Mouse (Mus musculus) midbrain, embryonic 14.5 days (tissue): ENCODE results near the gene Scn7a. TPM values are rescaled to one million over a fixed set of nuclear protein-coding genes. Genes with fewer than 3 reads are reported as not detected.

Experiments used
- ATAC-seq: fragments of 200-750 bp; cut with Nextera tagmentation; 2 replicates; pipeline ENCODE4 v1.8.0; 2017; ENCODE audit warnings: moderate number of reproducible peaks, moderate library complexity; ENCODE audit not compliant: low FRiP score, low TSS enrichment
- DNase-seq: peaks from one replicate; pipeline ENCODE4 v3.0.0-alpha.2; 2015
- H3K27ac ChIP-seq: fragments of 300-500 bp; sonication (generic); replicated peaks from 2 replicates; pipeline ENCODE4 v1.5.1; 2014; ENCODE audit warnings: mild to moderate bottlenecking, low read depth, low read length, moderate library complexity
- H3K27me3 ChIP-seq: fragments of 300-500 bp; sonication (generic); 2 replicates; pipeline ENCODE4 v1.6.1; 2014; ENCODE audit warnings: low read length, control low read depth, mixed read lengths; ENCODE audit not compliant: control insufficient read depth, insufficient read depth
- H3K36me3 ChIP-seq: fragments of 300-500 bp; sonication (generic); 2 replicates; pipeline ENCODE4 v1.6.1; 2014; ENCODE audit warnings: low read length, control low read depth; ENCODE audit not compliant: control insufficient read depth, insufficient read depth
- H3K4me1 ChIP-seq: fragments of 300-500 bp; sonication (generic); 2 replicates; pipeline ENCODE4 v1.6.1; 2014; ENCODE audit warnings: mild to moderate bottlenecking, antibody characterized with exemption, low read length, control low read depth; ENCODE audit not compliant: control insufficient read depth, insufficient read depth
- H3K4me2 ChIP-seq: fragments of 300-500 bp; sonication (generic); 2 replicates; pipeline ENCODE4 v1.6.1; 2014; ENCODE audit warnings: mild to moderate bottlenecking, low read length, moderate library complexity
- H3K4me3 ChIP-seq: fragments of 300-500 bp; sonication (generic); replicated peaks from 2 replicates; pipeline ENCODE4 v1.5.1; 2014; ENCODE audit warnings: low read depth, low read length
- H3K9ac ChIP-seq: fragments of 300-500 bp; sonication (generic); replicated peaks from 2 replicates; pipeline ENCODE4 v1.6.1; 2014; ENCODE audit warnings: mild to moderate bottlenecking, low read length, moderate library complexity
- H3K9me3 ChIP-seq: fragments of 300-500 bp; sonication (generic); 2 replicates; pipeline ENCODE4 v1.6.1; 2016; ENCODE audit warnings: low read length, control low read depth, mixed read lengths; ENCODE audit not compliant: control insufficient read depth
- WGBS: fragments of 180-500 bp; shearing (Covaris S2); extraction: QIAGEN DNeasy Blood & Tissue Kit; methylation state at CpG from one replicate; pipeline ENCODE4 v1.1.7; 2014; 5-methylcytosine and 5-hydroxymethylcytosine counted together
- polyA plus RNA-seq: library from polyadenylated mRNA; unstranded; fragments of >200 nt; fragmentation: Nextera tagmentation; extraction: Ambion mirVana; gene quantifications from 2 replicates; pipeline ENCODE4 v1.2.1, GENCODE M21; 2014

Scn7a gene
- polyA plus RNA-seq, 1 experiment from 2014 or later, result 0.51 TPM

GRCm38 (mm10) chr2:66644384-66644783 is 140.3 kb downstream of the Scn7a start:
- no peak overlapping the region for H3K4me3 ChIP-seq
- H3K36me3 ChIP-seq, result no peaks in the 10 kb centered on the region
- H3K27me3 ChIP-seq, result no peaks in the 10 kb centered on the region
- no peak overlapping the region for H3K9ac ChIP-seq
- ATAC-seq (peak; percentile 46; the same call in 1 of the 2 replicates), DNase-seq (peak; percentile 87)
- no peaks in the 10 kb centered on the region for H3K4me1 ChIP-seq
- no peak overlapping the region for H3K27ac ChIP-seq
- WGBS, result 29% methylated on average over 5 of the region's 5 CpGs
- no peak overlapping the region for H3K4me2 ChIP-seq
- no peaks in the 10 kb centered on the region for H3K9me3 ChIP-seq

GRCm38 (mm10) chr2:66634580-66635359 is 149.9 kb downstream of the Scn7a start, which contains the start of gene Scn9a:
Gene Scn9a, minus strand, starts transcription at chr2:66634962.
- Histone ChIP-seq H3K27ac (peak within 1 kb of the TSS; percentile 50), H3K9ac (peak within 1 kb of the TSS; percentile 78), H3K4me1 (no peaks in the 10 kb centered on the region), H3K4me2 (peak within 1 kb of the TSS; percentile 73), H3K9me3 (no peaks in the 10 kb centered on the region), H3K27me3 (no peaks in the 10 kb centered on the region), H3K36me3 (no peaks in the 10 kb centered on the region), H3K4me3 (peak within 1 kb of the TSS; percentile 50)
- WGBS, result 2% methylated on average over 29 of the region's 29 CpGs
- peak; percentile 78 for DNase-seq
- peak; percentile 90 for ATAC-seq

- no peak overlapping the region for H3K4me3 ChIP-seq
- ATAC-seq, result no peak
- 32% methylated on average over 5 of the region's 5 CpGs for WGBS
Measured at GRCm38 (mm10) chr2:66632728-66633127, 152.0 kb downstream of the Scn7a start.

More at GRCm38 (mm10) chr2:66632728-66633127, 152.0 kb downstream of the Scn7a start:
- DNase-seq, result peak; percentile 68
- Histone ChIP-seq H3K9me3 (no peaks in the 10 kb centered on the region), H3K27me3 (no peaks in the 10 kb centered on the region), H3K27ac (no peak overlapping the region), H3K4me1 (no peaks in the 10 kb centered on the region), H3K4me2 (peak overlapping the region; percentile 27), H3K9ac (no peak overlapping the region), H3K36me3 (no peaks in the 10 kb centered on the region)

Other genes starting within 250 kb of the Scn7a start
- 8.5 and 12.7 TPM in 2 replicates for gene Scn9a, start 150.0 kb downstream of the Scn7a start, polyA plus RNA-seq